Mouse (Mus musculus) right cerebral cortex, postnatal 25 days (tissue): ENCODE data around the gene Atp6v1d.

Source experiments
- DNase-seq: peaks from one replicate; pipeline ENCODE4 v3.0.0; 2022

The Atp6v1d gene

DNA sequence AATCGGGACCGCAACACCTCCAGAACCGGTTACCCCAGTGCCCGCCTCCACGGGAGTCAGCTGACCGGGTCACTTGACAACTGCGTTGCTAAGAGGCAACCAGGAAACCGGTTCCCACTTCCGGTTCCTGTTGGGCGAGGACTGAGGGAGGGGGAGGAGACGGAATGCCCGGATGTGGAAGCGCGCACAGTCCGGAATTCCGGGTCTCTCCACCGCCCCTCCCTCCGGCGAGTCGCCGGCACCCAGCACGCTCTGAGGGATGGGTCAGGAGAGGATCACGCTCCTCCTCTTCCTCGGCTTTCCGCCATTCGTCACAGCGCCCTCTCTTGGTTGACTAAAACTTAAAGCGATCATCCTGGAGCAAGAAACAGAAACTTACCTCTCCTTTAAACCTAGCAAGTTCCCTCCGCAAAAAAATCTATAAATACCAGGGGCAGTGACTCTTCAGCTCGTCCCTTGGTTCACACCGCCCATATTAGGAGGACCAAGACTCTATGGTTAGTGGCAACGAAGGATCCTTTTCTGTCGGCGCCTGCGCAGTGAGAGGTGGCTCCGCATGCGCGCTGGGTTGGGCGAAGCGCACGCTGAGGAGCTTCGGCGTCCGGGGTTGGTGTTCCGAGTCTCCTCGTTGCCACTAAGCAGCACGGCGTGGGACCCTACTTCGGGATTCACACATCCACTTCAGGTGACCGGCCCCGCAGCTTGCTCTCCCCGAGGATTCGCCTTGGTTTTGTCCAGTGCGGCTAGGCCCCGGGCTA, at the start of gene Atp6v1d, which contains the start of gene Eif2s1:
Gene Atp6v1d, minus strand, starts transcription at position 143 of the 758 bp plus-strand sequence.
Gene Eif2s1, plus strand, starts transcription at position 324 of the 758 bp plus-strand sequence.
- DNase-seq: peak; percentile 99

DNA sequence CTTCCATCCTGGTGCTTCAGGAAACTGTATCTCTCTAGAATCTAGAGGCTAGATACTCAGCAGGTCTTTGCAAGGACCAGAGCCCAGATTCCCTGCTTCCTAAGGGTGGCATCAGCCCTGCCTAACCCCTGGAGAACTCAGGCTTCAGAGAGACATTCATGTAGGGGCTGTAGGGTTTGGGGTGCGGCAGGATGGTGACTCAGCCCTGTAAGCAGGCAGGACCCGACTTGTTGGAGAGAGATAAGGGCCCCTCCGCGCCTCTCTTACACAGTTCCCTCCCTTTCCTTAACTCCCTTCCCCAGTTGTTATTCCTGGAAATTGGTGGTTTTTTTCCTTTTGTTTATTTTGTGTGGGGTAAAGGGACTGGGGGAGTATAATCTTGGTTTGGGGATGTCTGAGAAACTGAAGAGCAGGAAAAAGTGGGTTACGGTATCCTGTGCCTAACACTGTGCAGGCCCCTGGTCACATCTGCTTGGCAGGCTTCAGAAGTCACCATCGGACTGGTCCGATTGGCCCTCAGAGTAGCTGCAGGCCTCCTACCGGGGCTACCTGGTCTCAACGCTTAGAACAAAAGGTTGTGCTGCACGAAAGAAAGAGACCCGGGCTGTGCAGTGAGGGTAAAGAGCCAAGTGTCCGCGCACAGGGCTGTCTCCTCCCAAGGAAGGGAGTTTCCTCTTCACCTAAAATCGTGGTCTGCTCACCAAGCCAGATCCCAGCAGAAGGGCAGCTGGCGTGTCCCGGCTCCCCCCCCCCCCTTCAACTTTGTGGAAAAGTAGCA, 49.4 kb upstream of the Atp6v1d start:
- no peak for DNase-seq

DNA sequence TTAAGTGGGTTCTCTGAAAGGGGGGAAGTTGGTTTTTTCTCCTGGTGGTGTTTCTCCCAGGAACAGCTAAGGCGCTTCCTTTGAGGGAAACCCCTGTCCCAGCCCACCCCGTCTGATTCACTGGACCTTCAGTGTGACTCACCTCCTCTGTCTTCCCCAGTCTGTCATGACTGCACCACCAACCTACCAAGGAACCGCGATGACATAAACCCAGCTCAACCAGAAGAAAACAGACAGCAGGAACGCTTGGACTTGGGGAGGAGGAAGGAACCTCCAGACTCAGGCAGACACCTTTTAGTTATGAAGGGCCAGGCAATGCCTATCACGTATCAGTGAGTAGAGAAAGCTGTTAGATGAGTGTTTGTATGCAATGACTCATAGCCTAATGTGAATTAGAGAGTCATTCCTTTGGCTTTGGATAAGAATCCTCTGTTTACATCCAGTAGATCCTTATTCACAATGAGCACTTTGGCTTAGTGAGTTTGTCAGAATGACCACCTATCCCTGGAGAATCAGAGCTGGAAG, 46.7 kb upstream of the Atp6v1d start:
- no peak for DNase-seq

DNA sequence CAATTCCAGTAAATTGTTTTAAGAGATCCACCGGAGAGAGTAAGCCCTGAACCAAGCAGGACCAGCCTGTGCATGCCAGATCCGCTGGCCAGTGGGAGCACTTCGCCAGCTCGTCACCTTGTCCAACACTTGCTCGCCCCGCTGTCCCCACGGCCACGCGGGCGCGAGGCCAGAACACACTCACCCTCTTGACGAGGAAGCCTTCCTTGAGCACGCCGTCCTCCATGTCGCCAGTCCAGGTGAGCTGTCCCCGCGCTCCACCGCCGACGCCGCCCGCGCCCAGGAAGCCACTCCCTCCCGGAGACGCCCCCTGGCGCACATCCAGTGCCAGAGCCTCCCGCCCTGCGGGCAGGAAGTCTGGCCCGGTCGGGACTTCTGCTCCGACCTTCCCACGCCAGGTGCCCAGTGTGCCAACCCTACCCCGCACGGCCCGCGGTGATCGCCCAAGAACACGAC, 45.3 kb upstream of the Atp6v1d start, which contains the start of gene Plek2:
Gene Plek2, minus strand, starts transcription at position 258 of the 456 bp plus-strand sequence.
- DNase-seq: peak; percentile 10

DNA sequence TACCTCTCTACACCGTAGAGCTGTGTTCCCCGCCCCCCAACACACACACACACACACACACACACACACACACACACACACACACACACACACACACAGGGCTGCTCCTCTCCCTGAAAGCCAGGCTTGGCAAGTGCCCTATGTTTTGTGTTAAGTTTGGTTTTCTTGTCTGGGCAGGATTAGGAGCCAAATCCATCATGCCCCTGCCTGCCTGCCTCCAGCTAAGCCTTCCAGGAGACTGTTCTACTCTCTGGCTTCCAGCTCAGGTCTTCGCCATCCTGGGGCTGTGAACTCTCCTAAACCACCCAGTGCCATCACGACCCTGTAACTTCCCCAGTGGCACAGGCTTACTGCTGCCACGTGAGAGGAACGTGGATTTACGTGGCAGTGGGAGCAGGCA, 43.1 kb upstream of the Atp6v1d start:
- no peak for DNase-seq

DNA sequence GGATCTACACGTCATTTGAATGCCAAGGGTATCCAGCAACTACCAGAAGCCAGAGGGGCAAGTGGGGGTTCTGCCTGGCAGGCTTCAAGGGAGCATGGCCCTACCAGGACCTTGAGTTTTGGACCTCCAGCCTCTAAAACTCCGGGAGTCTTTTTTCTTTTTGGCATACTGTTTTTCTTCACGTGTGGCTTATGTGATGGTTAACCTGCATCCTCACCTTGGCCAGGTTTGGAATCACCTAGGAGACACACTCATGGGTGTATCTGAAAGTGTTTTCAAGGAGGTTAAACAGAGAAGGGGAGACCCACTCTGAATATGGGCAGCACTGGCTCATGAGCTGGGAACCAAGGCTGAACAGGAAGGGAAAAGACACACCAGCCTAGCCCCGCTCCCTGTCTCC, 41.9 kb upstream of the Atp6v1d start:
- DNase-seq: no peak

DNA sequence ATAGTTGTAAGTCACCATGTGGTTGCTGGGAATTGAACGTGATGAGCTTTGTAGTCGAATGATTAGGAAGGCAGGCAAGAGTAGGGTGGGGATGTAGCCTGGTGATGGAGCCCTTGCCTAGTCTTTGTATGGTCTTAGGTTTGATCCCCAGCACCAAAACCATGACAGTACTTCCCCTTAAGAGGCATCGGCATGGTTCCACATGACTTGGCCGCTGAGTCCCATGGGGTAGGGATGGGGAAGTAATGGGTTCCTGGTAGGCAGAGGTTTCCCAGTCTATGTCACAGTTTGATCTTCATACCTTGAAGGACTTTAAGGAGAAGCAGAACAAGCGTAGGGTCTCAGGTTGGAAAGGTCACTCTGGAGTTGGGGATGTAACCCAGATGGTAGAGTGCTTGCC, 40.0 kb upstream of the Atp6v1d start:
- DNase-seq: no peak

DNA sequence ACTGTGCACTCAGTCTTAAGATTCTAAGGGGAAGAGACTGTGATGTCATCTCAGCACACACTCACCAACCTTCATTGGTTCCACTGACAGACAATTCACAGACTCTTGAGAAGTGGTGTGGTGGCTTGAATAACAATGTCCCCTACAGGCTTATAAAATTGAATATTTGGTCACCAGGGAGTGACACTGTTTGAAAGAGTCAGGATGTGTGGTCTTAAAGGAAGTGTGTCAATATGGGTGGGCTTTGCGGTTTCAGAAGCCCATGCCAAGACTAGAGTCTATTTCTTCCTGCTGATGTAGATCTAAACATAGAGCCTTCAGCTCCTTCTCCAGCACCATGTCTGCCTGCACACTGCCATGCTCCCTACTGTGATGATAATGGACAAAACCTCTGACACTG, 36.4 kb upstream of the Atp6v1d start:
- no peak for DNase-seq

DNA sequence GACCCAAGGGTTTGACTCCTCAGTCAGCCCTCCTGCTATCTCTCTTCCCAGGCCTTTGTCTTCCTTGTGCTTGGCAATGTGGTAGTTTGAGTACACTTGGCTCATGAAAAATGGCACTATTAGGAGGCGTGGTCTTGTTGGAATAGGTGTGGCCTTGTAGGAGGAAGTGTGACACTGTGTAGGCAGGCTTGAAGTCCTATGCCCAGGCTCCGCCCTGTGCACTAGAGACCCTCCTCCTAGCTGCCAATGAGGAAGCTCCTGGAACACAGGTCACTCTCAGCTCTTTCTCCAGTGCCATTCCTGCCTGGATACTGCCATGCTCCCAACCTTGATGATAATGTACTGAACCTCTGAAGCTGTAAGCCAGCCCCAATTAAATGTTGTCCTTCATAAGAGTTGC, 29.7 kb upstream of the Atp6v1d start:
- no peak for DNase-seq

DNA sequence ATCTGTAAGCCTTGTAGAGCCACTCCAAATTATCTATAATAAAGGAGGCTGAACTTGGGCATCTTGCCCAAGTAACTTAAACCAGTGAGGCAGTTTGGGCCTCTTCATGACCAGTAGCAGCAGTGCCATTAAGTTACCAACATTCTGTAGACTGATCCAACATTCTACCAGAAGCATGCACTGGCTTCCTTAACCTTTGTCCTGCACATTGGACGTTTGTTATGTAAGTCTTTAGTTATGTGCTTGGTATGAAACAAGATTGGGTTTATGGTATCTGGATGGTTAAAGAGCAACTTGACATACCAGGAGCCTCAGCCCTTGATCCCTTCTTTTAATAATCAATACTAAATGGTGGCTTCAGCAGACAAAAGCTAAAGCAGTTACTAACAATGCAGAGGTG, 28.6 kb upstream of the Atp6v1d start:
- DNase-seq: no peak

DNA sequence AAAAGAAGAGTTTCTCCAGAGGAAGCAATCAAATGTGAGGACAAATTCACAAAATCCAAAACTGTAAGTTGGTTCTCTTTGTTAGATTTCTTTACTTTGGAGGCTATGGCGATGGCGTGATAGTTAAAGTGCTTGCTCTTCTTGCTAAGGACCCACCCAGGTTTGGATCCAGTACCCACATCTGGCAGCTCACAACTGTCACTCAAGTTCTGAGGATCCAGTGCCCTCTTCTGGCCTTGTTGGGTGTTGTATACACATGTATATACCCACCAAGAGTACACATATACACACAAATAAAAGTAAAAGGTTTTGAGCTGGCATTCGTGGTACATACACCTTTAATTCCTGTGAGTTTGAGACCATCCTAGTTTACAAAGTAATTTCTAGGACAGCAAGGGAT, 13.1 kb upstream of the Atp6v1d start:
- DNase-seq: no peak

DNA sequence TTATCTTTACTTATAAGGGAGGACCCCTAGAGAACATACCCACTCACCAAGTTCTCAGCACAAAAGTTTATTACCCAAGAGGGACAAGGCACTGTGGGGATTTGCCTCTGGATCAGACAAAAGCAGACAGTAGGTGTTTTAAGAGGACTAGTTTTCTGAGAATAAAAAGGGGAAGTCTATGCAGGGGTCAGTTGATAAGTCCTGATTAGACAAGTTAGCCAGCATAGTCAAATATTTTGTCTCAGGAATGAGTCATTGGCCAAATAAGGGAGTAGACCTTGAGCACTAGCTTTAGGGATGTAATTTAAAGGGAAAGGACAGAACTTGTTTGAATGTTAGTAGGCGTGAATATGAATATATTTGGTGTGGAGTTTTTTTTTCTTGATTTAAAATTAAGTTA, 6.7 kb upstream of the Atp6v1d start:
- no peak for DNase-seq

DNA sequence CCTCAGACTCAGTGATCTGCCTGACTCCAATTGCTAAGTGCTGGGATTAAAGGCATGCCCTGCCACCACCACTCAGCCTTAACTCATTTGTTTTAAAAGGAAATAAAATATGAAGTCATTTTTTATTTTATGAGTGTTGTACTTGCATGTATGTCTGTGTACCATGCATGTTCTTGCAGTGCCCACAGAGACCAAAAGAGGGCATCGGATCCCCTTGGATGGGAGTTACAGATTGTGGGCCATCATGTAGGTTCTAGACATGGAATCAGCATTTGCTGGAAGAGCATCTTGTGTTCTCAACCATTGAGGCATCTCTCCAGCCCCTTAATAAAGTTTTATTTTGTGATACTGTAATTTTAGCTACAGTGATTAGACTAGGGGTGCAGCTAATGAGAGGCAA, 4.0 kb upstream of the Atp6v1d start:
- DNase-seq: no peak

DNA sequence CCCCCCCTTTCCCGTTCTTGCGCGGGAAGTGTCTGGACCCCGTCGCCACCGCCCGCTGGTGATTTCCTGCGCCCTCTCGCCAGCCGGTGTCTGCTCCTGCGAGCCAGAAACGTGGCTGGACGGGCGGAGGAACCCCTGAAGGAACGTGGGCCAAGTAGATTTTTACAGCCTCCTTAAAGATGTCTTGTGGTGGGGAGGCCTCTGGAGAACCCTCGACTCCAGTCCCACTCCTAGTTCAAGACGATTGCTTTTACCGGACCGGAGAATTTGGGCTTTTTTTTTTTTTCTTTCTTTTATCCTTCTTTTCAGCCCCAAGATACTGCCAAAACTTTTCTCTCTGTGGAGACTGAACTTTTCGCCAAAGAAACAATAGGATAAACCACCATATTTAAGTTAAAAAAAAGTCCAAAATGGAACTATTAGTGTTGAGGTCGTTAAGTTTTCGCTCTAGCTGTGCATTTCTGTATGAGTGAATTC, 854 bp upstream of the Atp6v1d start:
- DNase-seq: no peak

DNA sequence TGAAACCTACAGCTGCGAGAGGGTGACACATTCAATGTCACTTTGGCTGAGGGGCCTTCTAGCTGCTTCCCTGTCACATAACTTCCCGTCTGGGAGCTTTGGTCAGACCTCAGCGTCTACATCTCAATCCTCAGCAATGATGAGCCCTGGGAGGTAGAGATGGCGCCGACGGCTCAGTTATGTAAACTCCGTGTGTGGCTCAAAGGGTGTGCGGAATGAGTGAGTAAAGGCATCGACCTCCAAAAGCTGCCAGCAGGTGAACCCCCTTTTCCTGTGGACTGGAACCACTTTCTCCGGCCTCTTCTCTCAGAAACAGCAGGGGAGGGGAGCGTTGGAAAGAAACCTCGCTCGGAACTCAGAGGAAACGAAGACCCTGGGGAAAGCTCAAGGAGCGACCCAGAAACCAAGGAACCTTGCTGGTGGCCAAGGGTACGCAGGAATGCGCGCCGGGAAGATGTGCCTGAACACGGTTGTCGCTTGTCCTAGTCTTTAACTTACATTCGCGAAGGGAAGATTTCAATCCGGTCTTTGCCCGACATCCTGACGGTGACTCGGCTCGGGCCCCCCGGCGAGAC, 430 bp downstream of the Atp6v1d start:
- DNase-seq: no peak

DNA sequence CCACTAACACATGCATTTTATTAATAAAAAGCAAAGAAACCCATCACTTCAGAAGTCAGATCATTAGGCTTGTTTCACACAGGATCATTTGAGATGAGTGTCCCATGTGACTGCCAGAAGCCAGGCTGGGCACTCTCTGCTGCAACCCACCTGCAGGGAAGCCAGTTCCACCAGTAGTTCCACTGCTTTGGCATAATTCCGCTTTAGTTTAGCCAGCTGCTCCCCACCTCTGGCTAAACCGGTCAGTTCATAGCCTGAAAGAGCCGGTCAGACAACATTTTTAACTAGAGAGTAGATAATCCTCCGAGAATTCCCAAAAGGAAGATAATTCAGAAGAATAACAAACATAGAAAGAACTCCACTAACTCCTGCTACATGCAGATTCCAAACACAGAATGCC, 13.2 kb downstream of the Atp6v1d start:
- no peak for DNase-seq

DNA sequence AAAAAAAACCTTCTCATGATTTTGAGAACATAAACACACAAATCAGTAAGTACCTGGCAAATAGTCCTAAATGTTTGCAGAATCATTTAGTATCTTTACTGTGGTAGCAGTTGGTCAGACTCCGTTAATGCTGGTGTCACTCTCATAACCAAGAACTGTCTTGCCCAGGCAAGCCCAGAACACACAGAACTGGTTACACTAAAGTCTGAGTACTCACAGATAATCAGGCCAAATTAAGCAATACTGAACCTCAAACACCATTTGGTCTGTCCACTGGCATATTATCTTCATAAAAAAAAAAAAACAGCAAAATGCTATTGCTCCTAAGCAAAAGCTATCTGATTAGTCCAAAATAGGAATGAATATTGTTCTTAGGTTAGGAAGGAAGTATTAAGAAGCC, 19.0 kb downstream of the Atp6v1d start:
- no peak for DNase-seq

DNA sequence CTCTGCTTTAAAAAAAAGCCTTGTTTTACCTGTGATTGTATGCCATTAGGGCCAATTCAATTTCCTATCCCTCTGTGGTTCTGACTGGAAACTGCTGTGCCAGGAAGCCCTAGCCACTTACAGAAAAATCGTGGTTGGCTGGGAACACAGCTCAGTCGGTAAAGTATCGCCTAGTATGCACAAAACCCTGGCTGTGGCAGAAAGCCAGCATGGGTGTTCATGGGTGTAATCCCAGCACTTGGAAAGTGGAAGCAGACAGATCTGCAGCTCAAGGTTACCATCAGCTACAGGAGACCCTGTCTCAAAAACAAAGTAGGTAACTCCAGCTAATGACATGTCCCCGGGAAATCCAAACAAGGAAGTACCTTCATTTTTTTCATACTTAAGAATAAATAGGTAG, 21.5 kb downstream of the Atp6v1d start:
- DNase-seq: no peak

DNA sequence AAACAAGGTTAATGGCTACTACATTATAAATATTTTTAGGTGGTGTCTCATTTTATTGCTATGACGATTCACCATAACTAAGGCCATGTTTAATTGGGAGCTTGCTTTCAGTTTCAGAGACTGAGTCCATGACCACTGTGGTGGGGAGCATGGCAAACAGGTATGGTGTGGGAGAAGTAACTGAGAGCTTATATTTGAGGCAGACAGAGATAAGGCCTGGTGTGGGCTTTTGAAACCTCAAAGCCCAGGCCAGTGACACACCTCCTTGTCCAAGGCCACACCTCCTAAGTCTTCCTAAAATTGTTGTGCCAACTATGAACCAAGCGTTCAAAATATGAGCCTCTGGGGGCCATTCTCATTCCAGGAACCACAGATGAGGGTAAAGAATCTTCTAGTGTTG, 26.9 kb downstream of the Atp6v1d start:
- no peak for DNase-seq

DNA sequence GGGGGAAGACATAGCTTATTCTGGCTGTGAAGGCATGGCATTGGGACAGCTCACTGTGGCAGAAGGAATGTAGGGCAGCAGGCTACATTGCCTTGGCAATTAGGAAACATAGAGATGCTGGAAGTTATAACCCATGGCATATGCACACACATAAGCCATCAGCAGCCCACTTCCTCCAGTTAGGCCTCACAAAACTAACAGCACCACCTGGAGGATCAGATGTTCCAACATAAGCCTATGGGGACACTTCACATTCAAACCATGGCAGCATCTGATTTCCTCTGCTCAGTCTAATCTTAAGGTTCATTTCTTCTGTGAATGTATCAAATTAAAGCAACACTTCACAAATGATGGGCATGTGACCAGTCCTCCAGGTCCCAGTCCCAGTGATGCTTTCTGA, 47.0 kb downstream of the Atp6v1d start:
- no peak for DNase-seq

DNA sequence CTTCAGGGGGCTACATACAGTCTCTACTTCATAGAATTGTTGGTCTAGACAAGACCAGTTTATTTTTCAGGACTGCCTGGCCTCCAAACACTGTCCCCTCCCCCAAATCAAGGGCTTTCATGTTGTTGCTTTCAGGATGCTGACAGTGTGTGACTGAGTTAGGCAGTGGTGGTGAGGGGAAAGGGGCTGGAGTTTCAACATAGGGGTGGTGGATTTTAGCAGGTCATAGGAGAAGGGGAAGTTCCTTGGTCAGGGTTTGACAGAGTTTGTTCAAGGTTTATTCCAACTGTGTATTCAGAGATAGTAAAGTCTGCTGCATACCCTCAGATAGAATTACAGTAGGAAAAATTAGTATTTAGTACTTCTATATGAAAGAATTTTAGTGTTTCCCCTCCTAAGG, 59.6 kb downstream of the Atp6v1d start:
- no peak for DNase-seq

DNA sequence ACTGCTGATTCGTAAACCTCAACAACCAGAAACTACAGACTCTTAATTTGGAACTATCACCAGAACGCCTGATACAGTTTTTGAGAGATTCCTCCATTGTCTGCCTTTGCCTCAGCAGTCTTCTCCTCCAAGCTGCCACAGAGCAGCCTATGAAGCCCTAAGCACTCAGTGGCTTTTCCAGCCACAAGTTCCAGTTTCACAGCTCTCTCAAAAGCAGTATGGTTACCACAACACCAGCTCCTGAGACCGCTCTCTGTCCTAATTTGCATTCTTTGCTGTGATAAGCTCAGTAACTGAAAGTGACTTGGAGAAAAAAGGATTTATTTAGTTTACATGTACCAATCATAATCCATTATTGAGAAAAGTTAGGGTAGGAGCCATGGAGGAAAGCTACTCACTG, 61.4 kb downstream of the Atp6v1d start:
- DNase-seq: no peak

DNA sequence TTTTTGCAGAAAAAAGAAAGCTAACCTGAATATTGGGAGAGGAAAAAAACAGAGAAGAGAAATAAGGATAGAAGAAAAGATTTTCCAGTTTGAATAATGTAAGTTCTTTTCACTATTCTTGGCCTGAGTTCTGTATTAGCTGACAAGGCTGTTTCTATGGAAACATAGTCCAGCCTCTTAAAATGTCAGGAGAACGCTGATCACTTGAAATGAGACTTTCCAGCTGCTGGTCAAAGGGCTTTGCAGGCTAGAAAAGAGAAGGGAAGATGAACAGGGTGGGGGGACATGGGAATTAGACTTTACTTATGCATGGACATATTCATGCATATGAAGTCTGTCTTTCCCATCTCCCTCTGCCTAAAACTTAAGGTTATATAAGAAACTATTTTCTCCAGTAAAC, 67.2 kb downstream of the Atp6v1d start:
- no peak for DNase-seq

DNA sequence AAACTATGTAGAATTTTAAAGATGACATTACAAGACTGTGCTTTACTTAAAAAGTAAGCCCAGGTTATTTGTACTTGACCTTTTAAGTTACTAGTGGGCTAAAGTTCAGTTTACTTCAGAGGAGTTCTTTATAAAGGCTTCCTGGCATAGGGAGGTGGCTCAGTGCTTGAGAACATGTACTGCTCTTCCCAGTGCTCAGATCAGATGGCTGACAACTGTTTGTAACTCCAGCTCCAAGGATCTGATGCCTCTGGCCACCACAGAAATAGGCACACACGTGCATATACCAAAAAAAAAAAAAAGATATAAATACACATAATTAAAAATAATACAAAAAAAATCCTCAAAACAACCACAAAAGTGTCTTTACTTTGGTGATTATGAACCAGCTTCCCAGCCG, 70.6 kb downstream of the Atp6v1d start:
- no peak for DNase-seq
